Mouse (Mus musculus): ENCODE measurements around the gene Prr3.

DNA sequence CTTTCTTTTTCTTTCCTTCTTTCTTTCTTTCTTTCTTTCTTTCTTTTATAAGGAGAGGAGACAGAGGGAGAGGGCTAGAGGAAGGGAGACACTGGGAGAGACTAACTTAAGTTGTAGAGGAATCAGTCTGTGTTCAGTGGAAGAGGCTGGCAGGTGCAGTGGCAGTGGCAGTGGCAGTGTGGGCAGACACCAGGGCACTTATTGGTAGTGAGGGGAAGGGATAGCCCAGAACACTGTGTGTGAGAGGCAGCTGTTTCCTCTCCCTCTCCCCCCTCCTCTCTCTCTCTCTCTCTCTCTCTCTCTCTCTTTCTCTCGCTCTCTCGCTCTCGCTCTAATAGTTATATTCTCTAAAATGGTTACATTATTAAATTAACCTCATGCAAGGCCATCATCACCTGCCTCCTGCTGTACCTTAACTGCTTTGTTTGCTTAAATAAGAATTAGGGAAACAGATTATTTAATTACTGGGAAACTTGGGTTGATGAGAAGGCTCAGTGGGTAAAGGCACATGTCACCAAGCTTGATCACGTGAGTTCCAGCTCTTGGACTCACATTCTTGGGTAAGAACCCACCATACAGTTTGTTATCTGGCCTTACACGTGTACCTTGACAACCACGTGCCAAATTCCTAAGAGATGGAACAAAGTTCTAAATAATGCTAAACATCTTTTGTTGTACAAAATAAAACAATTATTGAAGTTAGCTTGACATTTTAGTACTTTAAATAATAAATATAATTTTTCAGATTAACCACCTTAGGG, 18.7 kb upstream of the Prr3 start:
- TF ChIP-seq CTCF (IDR thresholded peaks at IDR 0.05; ENCODE audit: insufficient read depth, low read length) (no peak), POLR2A (IDR thresholded peaks at IDR 0.05; ENCODE audit: borderline replicate concordance, extremely low read depth, low read depth, low read length) (no peak)
